Comparison of ENCODE assay signal across 30 mouse cellular contexts in the genomic region with DNA sequence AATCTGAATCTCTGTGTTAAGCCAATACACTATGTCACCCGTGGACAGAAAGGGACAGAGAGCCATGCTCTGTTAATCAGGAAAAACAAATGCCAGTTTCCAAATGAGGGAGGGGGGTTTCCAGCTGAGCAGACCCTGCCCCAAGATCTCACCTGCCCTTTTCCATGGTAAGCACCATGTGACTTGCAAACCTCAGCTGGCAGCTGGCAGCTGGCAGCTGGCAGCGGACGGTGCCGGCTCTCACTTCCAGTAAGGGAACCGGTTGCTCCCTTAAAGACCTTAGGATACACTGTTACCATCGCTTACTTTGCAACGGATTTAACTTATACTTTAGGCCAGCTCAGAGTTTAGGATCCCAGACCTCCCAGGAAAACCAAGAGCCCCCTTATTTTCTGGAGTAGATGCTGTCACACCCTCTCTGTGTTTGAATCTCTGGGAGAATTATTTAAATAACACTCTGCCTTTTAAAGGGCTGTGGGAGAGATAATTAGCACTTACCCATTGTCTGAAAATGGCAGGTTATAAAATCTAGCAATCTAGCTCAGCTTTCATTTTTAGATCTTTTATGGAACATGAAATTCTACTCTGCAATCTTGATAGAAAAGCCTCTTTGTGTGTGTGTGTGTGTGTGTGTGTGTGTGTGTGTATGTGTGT.
"Had no signal": no experiment of that assay in that cellular context is flagged by ENCODE, and none has a peak within 500 bp of the region (broad histone marks: within the 10 kb centered on the region; RNA-seq: fewer than 3 reads in every experiment).

No protein-coding gene starts in this region.

- H3K27me3 ChIP-seq: heart, embryonic 13.5 days; heart, embryonic 15.5 days; hindbrain, embryonic 12.5 days; intestine, embryonic 15.5 days; liver, embryonic 13.5 days; liver, embryonic 15.5 days had no signal

- H3K4me3 ChIP-seq: gastrocnemius, adult 2 months; heart, adult 2 months; heart, embryonic 13.5 days; heart, embryonic 15.5 days; hindbrain, embryonic 10.5 days; hindbrain, embryonic 12.5 days; intestine, embryonic 15.5 days; layer of hippocampus, adult 2 months; left cerebral cortex, adult 2 months; limb, embryonic 10.5 days; limb, embryonic 12.5 days; liver, embryonic 13.5 days; liver, embryonic 15.5 days had no signal

- H3K27ac ChIP-seq: gastrocnemius, adult 2 months; heart, adult 2 months; heart, embryonic 13.5 days; heart, embryonic 15.5 days; hindbrain, embryonic 10.5 days; hindbrain, embryonic 12.5 days; hindbrain, embryonic 14.5 days; intestine, embryonic 15.5 days; layer of hippocampus, adult 2 months; left cerebral cortex, adult 2 months; limb, embryonic 10.5 days; limb, embryonic 12.5 days; liver, embryonic 13.5 days; liver, embryonic 15.5 days had no signal

- H3K9ac ChIP-seq: heart, embryonic 13.5 days; heart, embryonic 15.5 days; hindbrain, embryonic 12.5 days; hindbrain, embryonic 14.5 days; intestine, embryonic 15.5 days; limb, embryonic 12.5 days; liver, embryonic 13.5 days; liver, embryonic 15.5 days; liver, postnatal 0 days had no signal

- DNase-seq: gastrocnemius, adult 2 months; gastrocnemius, postnatal 10 days; gastrocnemius, postnatal 25 days; heart, adult 2 months; heart, postnatal 14 days; heart, postnatal 36 days; kidney, adult 18-20 months; kidney, adult 8-10 months; kidney, postnatal 10 days; kidney, postnatal 25 days; kidney, postnatal 4 days; liver; liver, embryonic 13.5 days; liver, postnatal 0 days had no signal

- H3K36me3 ChIP-seq: heart, embryonic 13.5 days; heart, embryonic 15.5 days; hindbrain, embryonic 10.5 days; hindbrain, embryonic 12.5 days; intestine, embryonic 15.5 days; limb, embryonic 10.5 days; limb, embryonic 12.5 days; liver, embryonic 13.5 days; liver, embryonic 15.5 days had no signal

- H3K4me1 ChIP-seq: hindbrain, embryonic 10.5 days; hindbrain, embryonic 12.5 days; limb, embryonic 10.5 days; limb, embryonic 12.5 days; liver, embryonic 13.5 days had no signal

- H3K9me3 ChIP-seq: heart, embryonic 13.5 days; heart, embryonic 15.5 days; hindbrain, embryonic 10.5 days; hindbrain, embryonic 12.5 days; intestine, embryonic 15.5 days; limb, embryonic 10.5 days; limb, embryonic 12.5 days; liver, embryonic 13.5 days; liver, embryonic 15.5 days had no signal

- ATAC-seq: hindbrain, embryonic 16.5 days; inflammation-experienced regulatory T-cells, adult 6 months; intestine, embryonic 15.5 days; intestine, postnatal 0 days; liver, postnatal 0 days had no signal

- H3K4me2 ChIP-seq: heart, embryonic 11.5 days; heart, embryonic 13.5 days; heart, embryonic 15.5 days; hindbrain, embryonic 12.5 days; hindbrain, embryonic 14.5 days; intestine, embryonic 15.5 days; limb, embryonic 12.5 days; liver, embryonic 11.5 days; liver, embryonic 13.5 days; liver, embryonic 15.5 days had no signal
